Mouse (Mus musculus): ENCODE measurements at regions not wholly inside any gene's neighbourhood (a gene's known extent, or its start where the extent isn't known, plus 50 kb on each side); places are given as distances from the start of the nearest gene placed in this dataset.
A peak's percentile ranks its signal among the peaks of the same experiment; 100 is the strongest.
"Not testable (repeated sequence)": the region's sequence is repeated elsewhere in the genome, so short reads cannot be mapped to it uniquely, and the experiment has no call there.

- peak; percentile 70 for DNase-seq (ENCODE audit: low spot score)
Measured at GRCm38 (mm10) chr9:41447211-41447875, 285.8 kb upstream of the Ubash3b start.

- DNase-seq (ENCODE audit: low spot score) = no peak
Measured at GRCm38 (mm10) chr9:41446431-41447203, 285.1 kb upstream of the Ubash3b start.

GRCm38 (mm10) chr9:41442418-41442817 lies 280.9 kb upstream of the Ubash3b start:
- DNase-seq (ENCODE audit: low spot score) = no peak

GRCm38 (mm10) chr9:41439979-41440378 lies 278.5 kb upstream of the Ubash3b start:
- DNase-seq (ENCODE audit: low spot score) = peak; percentile 51

GRCm38 (mm10) chr9:41438141-41438540 lies 276.6 kb upstream of the Ubash3b start:
- no peak for DNase-seq (ENCODE audit: low spot score)

GRCm38 (mm10) chr9:41430391-41431343 lies 269.2 kb upstream of the Ubash3b start:
- DNase-seq (ENCODE audit: low spot score) = peak; percentile 6

GRCm38 (mm10) chr9:41429711-41430390 lies 268.4 kb upstream of the Ubash3b start:
- DNase-seq (ENCODE audit: low spot score) = no peak

- DNase-seq (ENCODE audit: low spot score) = no peak
Measured at GRCm38 (mm10) chr9:41429236-41429635, 267.7 kb upstream of the Ubash3b start.

- DNase-seq (ENCODE audit: low spot score) = no peak
Measured at GRCm38 (mm10) chr9:41426698-41427097, 265.2 kb upstream of the Ubash3b start.

GRCm38 (mm10) chr9:41425225-41425624 lies 263.7 kb upstream of the Ubash3b start:
- DNase-seq (ENCODE audit: low spot score) = no peak

GRCm38 (mm10) chr9:41413791-41414190 lies 252.3 kb upstream of the Ubash3b start:
- no peak for DNase-seq (ENCODE audit: low spot score)

GRCm38 (mm10) chr9:41413091-41413490 lies 251.6 kb upstream of the Ubash3b start:
- DNase-seq (ENCODE audit: low spot score) = not testable (repeated sequence)

- DNase-seq (ENCODE audit: low spot score) = no peak
Measured at GRCm38 (mm10) chr9:41412174-41412757, 250.8 kb upstream of the Ubash3b start.

GRCm38 (mm10) chr9:41408301-41408700 lies 246.8 kb upstream of the Ubash3b start:
- no peak for DNase-seq (ENCODE audit: low spot score)

GRCm38 (mm10) chr9:41407078-41407477 lies 245.6 kb upstream of the Ubash3b start:
- no peak for DNase-seq (ENCODE audit: low spot score)

- no peak for DNase-seq (ENCODE audit: low spot score)
Measured at GRCm38 (mm10) chr9:41402942-41403341, 241.4 kb upstream of the Ubash3b start.

- no peak for DNase-seq (ENCODE audit: low spot score)
Measured at GRCm38 (mm10) chr9:41400950-41401349, 239.5 kb upstream of the Ubash3b start.

- DNase-seq (ENCODE audit: low spot score) = no peak
Measured at GRCm38 (mm10) chr9:41395471-41395870, 234.0 kb upstream of the Ubash3b start.

GRCm38 (mm10) chr9:41391591-41392320 lies 230.3 kb upstream of the Ubash3b start:
- DNase-seq (ENCODE audit: low spot score) = no peak

- DNase-seq (ENCODE audit: low spot score) = no peak
Measured at GRCm38 (mm10) chr9:41379283-41379682, 217.8 kb upstream of the Ubash3b start.

Data from heart, adult 8-10 months (tissue).